Mouse (Mus musculus): Measurements from ENCODE around the gene Zdhhc13. TPM values are rescaled to one million over a fixed set of nuclear protein-coding genes. Genes with fewer than 3 reads are reported as not detected.

Zdhhc13 gene
- polyA plus RNA-seq, 1 experiment from 2014 or later, result 32.1 TPM

- Histone ChIP-seq H3K27me3 (ENCODE audit: insufficient read depth, poor library complexity, severe bottlenecking) (peaks cover 5% of the 10 kb centered on the region; the same call in 1 of the 2 replicates), H3K4me1 (replicated peaks) (no peaks in the 10 kb centered on the region), H3K27ac (no peak overlapping the region), H3K4me3 (no peak overlapping the region), H3K9me3 (no peaks in the 10 kb centered on the region), H3K36me3 (no peaks in the 10 kb centered on the region; the same call in 1 of the 2 replicates)
- DNase-seq (ENCODE audit: low spot score), result no peak
- WGBS, result 91% methylated on average over 3 of the region's 3 CpGs
These were observed 66.7 kb downstream of the Zdhhc13 start for GRCm38 (mm10) chr7:48855461-48855860.

- 0 out of 2 replicates have a peak, but pooled peaks cover 3% of the 10 kb centered on the region for H3K4me1 ChIP-seq (replicated peaks)
- H3K27me3 ChIP-seq (ENCODE audit: insufficient read depth, poor library complexity, severe bottlenecking), result no peaks in the 10 kb centered on the region
- no peaks in the 10 kb centered on the region for H3K9me3 ChIP-seq
- no peak for DNase-seq (ENCODE audit: low spot score)
- no peaks in the 10 kb centered on the region; the same call in 1 of the 2 replicates for H3K36me3 ChIP-seq
- H3K4me3 ChIP-seq, result no peak overlapping the region
- no peak overlapping the region for H3K27ac ChIP-seq
- 90% methylated on average over 1 of the region's 1 CpGs for WGBS
These were observed 69.5 kb downstream of the Zdhhc13 start for GRCm38 (mm10) chr7:48858257-48858656.

GRCm38 (mm10) chr7:48859362-48859761 lies 70.6 kb downstream of the Zdhhc13 start:
- WGBS, result 93% methylated on average over 4 of the region's 4 CpGs

GRCm38 (mm10) chr7:48860948-48861347 lies 72.1 kb downstream of the Zdhhc13 start:
- H3K4me1 ChIP-seq (replicated peaks), result 0 out of 2 replicates have a peak, but pooled peaks cover 3% of the 10 kb centered on the region
- DNase-seq (ENCODE audit: low spot score), result no peak
- H3K27ac ChIP-seq, result no peak overlapping the region
- no peak overlapping the region for H3K4me3 ChIP-seq
- no peaks in the 10 kb centered on the region for H3K9me3 ChIP-seq
- WGBS, result 77% methylated on average over 1 of the region's 1 CpGs
- H3K27me3 ChIP-seq (ENCODE audit: insufficient read depth, poor library complexity, severe bottlenecking), result no peaks in the 10 kb centered on the region
- peaks cover 24% of the 10 kb centered on the region for H3K36me3 ChIP-seq

More at GRCm38 (mm10) chr7:48859362-48859761, 70.6 kb downstream of the Zdhhc13 start:
- Histone ChIP-seq H3K27me3 (ENCODE audit: insufficient read depth, poor library complexity, severe bottlenecking) (no peaks in the 10 kb centered on the region), H3K27ac (no peak overlapping the region), H3K4me3 (no peak overlapping the region), H3K9me3 (no peaks in the 10 kb centered on the region), H3K4me1 (replicated peaks) (0 out of 2 replicates have a peak, but pooled peaks cover 3% of the 10 kb centered on the region), H3K36me3 (peaks cover 9% of the 10 kb centered on the region)
- no peak for DNase-seq (ENCODE audit: low spot score)

GRCm38 (mm10) chr7:48861796-48862195 lies 73.0 kb downstream of the Zdhhc13 start:
- Histone ChIP-seq H3K4me3 (no peak overlapping the region), H3K9me3 (no peaks in the 10 kb centered on the region), H3K27me3 (ENCODE audit: insufficient read depth, poor library complexity, severe bottlenecking) (no peaks in the 10 kb centered on the region), H3K4me1 (replicated peaks) (0 out of 2 replicates have a peak, but pooled peaks cover 3% of the 10 kb centered on the region), H3K27ac (no peak overlapping the region), H3K36me3 (peaks cover 33% of the 10 kb centered on the region)
- WGBS, result 93% methylated on average over 4 of the region's 4 CpGs
- no peak for DNase-seq (ENCODE audit: low spot score)

GRCm38 (mm10) chr7:48864199-48864598 lies 75.4 kb downstream of the Zdhhc13 start:
- no peak for DNase-seq (ENCODE audit: low spot score)
- Histone ChIP-seq H3K27me3 (ENCODE audit: insufficient read depth, poor library complexity, severe bottlenecking) (no peaks in the 10 kb centered on the region), H3K36me3 (peaks cover 57% of the 10 kb centered on the region), H3K27ac (no peak overlapping the region), H3K4me1 (replicated peaks) (0 out of 2 replicates have a peak, but pooled peaks cover 3% of the 10 kb centered on the region), H3K9me3 (no peaks in the 10 kb centered on the region), H3K4me3 (no peak overlapping the region)

- WGBS, result 93% methylated on average over 9 of the region's 9 CpGs
- H3K27ac ChIP-seq, result no peak overlapping the region
- no peaks in the 10 kb centered on the region for H3K9me3 ChIP-seq
- peaks cover 63% of the 10 kb centered on the region for H3K36me3 ChIP-seq
- DNase-seq (ENCODE audit: low spot score), result no peak
- H3K4me1 ChIP-seq (replicated peaks), result 0 out of 2 replicates have a peak, but pooled peaks cover 3% of the 10 kb centered on the region
- no peaks in the 10 kb centered on the region for H3K27me3 ChIP-seq (ENCODE audit: insufficient read depth, poor library complexity, severe bottlenecking)
- no peak overlapping the region for H3K4me3 ChIP-seq
These were observed 76.1 kb downstream of the Zdhhc13 start for GRCm38 (mm10) chr7:48864671-48865458.

GRCm38 (mm10) chr7:48867576-48867975 lies 78.8 kb downstream of the Zdhhc13 start:
- no peaks in the 10 kb centered on the region for H3K27me3 ChIP-seq (ENCODE audit: insufficient read depth, poor library complexity, severe bottlenecking)
- H3K27ac ChIP-seq, result no peak overlapping the region
- H3K9me3 ChIP-seq, result no peaks in the 10 kb centered on the region
- peaks cover 90% of the 10 kb centered on the region for H3K36me3 ChIP-seq
- 97% methylated on average over 18 of the region's 18 CpGs for WGBS
- H3K4me3 ChIP-seq, result no peak overlapping the region
- no peaks in the 10 kb centered on the region for H3K4me1 ChIP-seq (replicated peaks)
- no peak for DNase-seq (ENCODE audit: low spot score)

GRCm38 (mm10) chr7:48870144-48870543 lies 81.3 kb downstream of the Zdhhc13 start:
- H3K36me3 ChIP-seq, result peaks cover 100% of the 10 kb centered on the region
- DNase-seq (ENCODE audit: low spot score), result no peak
- H3K27ac ChIP-seq, result no peak overlapping the region
- H3K27me3 ChIP-seq (ENCODE audit: insufficient read depth, poor library complexity, severe bottlenecking), result no peaks in the 10 kb centered on the region
- H3K9me3 ChIP-seq, result no peaks in the 10 kb centered on the region
- H3K4me3 ChIP-seq, result no peak overlapping the region
- 89% methylated on average over 6 of the region's 6 CpGs for WGBS
- H3K4me1 ChIP-seq (replicated peaks), result no peaks in the 10 kb centered on the region

GRCm38 (mm10) chr7:48870579-48871180 lies 81.9 kb downstream of the Zdhhc13 start:
- no peak overlapping the region for H3K4me3 ChIP-seq
- 95% methylated on average over 21 of the region's 21 CpGs for WGBS
- H3K27me3 ChIP-seq (ENCODE audit: insufficient read depth, poor library complexity, severe bottlenecking), result no peaks in the 10 kb centered on the region
- no peaks in the 10 kb centered on the region for H3K4me1 ChIP-seq (replicated peaks)
- no peak for DNase-seq (ENCODE audit: low spot score)
- H3K9me3 ChIP-seq, result no peaks in the 10 kb centered on the region
- peaks cover 100% of the 10 kb centered on the region for H3K36me3 ChIP-seq
- no peak overlapping the region for H3K27ac ChIP-seq

- Histone ChIP-seq H3K4me1 (replicated peaks) (no peaks in the 10 kb centered on the region), H3K27ac (no peak overlapping the region), H3K4me3 (no peak overlapping the region), H3K9me3 (no peaks in the 10 kb centered on the region), H3K27me3 (ENCODE audit: insufficient read depth, poor library complexity, severe bottlenecking) (no peaks in the 10 kb centered on the region), H3K36me3 (peaks cover 100% of the 10 kb centered on the region)
- 95% methylated on average over 11 of the region's 11 CpGs for WGBS
- DNase-seq (ENCODE audit: low spot score), result no peak
These were observed 82.5 kb downstream of the Zdhhc13 start for GRCm38 (mm10) chr7:48871292-48871691.

- peaks cover 87% of the 10 kb centered on the region for H3K36me3 ChIP-seq
- no peak for DNase-seq (ENCODE audit: low spot score)
- no peak overlapping the region for H3K4me3 ChIP-seq
- WGBS, result 96% methylated on average over 14 of the region's 14 CpGs
- no peaks in the 10 kb centered on the region for H3K9me3 ChIP-seq
- H3K27ac ChIP-seq, result no peak overlapping the region
- no peaks in the 10 kb centered on the region for H3K27me3 ChIP-seq (ENCODE audit: insufficient read depth, poor library complexity, severe bottlenecking)
- peaks cover 12% of the 10 kb centered on the region for H3K4me1 ChIP-seq (replicated peaks)
These were observed 86.3 kb downstream of the Zdhhc13 start for GRCm38 (mm10) chr7:48875096-48875495.

GRCm38 (mm10) chr7:48876526-48876925 lies 87.7 kb downstream of the Zdhhc13 start:
- 75% methylated on average over 4 of the region's 4 CpGs for WGBS

More at GRCm38 (mm10) chr7:48876526-48876925, 87.7 kb downstream of the Zdhhc13 start:
- DNase-seq (ENCODE audit: low spot score), result peak; percentile 35
- Histone ChIP-seq H3K4me3 (no peak overlapping the region), H3K27me3 (ENCODE audit: insufficient read depth, poor library complexity, severe bottlenecking) (no peaks in the 10 kb centered on the region), H3K4me1 (replicated peaks) (peaks cover 21% of the 10 kb centered on the region), H3K9me3 (no peaks in the 10 kb centered on the region), H3K27ac (no peak overlapping the region), H3K36me3 (peaks cover 73% of the 10 kb centered on the region)
